In the genomic region with DNA sequence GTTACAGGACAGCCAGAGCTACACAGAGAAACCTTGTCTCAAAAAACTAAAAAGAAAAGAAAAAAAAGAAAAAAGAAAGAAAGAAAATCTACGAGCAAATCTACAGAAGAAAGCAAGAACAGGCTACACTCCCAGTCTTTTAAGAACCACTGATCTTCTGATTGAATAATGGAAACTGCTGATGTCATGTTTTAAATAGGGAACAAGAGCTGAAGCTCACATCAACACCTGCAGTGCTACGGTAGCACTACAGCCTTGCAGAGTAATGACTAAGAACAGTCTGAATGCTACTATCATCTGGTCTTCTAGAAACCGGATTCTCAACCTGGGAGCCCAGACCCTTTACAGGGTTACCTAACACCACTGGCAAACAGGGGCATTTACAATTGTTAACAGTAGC, we compare ENCODE assay signal across 25 mouse cellular contexts. TPM values are rescaled to one million over a fixed set of nuclear protein-coding genes. Genes with fewer than 3 reads are reported as not detected.
DNase-seq lines count a peak whose midpoint lies in the region; TF ChIP-seq lines count a peak whose summit lies in the region.
"Had no signal": no experiment of that assay in that cellular context is flagged by ENCODE, and none has a peak within 500 bp of the region (broad histone marks: within the 10 kb centered on the region; RNA-seq: fewer than 3 reads in every experiment).

No protein-coding gene starts in this region.

- no peak overlapping the region for H3K27ac ChIP-seq in ES-E14 (ENCODE audit: insufficient read depth, low read depth, low read length, poor library complexity, severe bottlenecking)
- H3K27ac ChIP-seq in left cerebral cortex, adult 2 months: no peak overlapping the region
- H3K27ac ChIP-seq: embryonic facial prominence, embryonic 10.5 days; embryonic facial prominence, embryonic 13.5 days; forebrain, embryonic 12.5 days; forebrain, embryonic 15.5 days; heart, adult 2 months; heart, embryonic 10.5 days; hindbrain, embryonic 12.5 days; hindbrain, embryonic 15.5 days had no signal

- H3K4me3 ChIP-seq in ES-E14 (ENCODE audit: insufficient read depth in 1 of 2, low read depth in 1 of 2, low read length in 2 of 2, poor library complexity in 1 of 2, severe bottlenecking in 1 of 2): no peak overlapping the region
- no peak overlapping the region for H3K4me3 ChIP-seq in left cerebral cortex, adult 2 months
- H3K4me3 ChIP-seq: embryonic facial prominence, embryonic 10.5 days; embryonic facial prominence, embryonic 13.5 days; erythroblast, embryonic 14.5 days; forebrain, embryonic 12.5 days; forebrain, embryonic 15.5 days; heart, adult 2 months; heart, embryonic 10.5 days; hindbrain, embryonic 12.5 days; hindbrain, embryonic 15.5 days had no signal

- DNase-seq in A20 (ENCODE audit: low read depth, low spot score): peak; percentile 30
- no peak for DNase-seq in ES-E14 (ENCODE audit: low read depth, low spot score)
- DNase-seq in MEL-GATA-1-ER (ENCODE audit: extremely low read depth, low read depth): peak; percentile 33
- no peak for DNase-seq in left cerebral cortex, adult 2 months (ENCODE audit: extremely low spot score in 1 of 2, low spot score in 2 of 2)
- DNase-seq in left cerebral cortex, postnatal 4 days: no peak
- DNase-seq in adrenal gland, adult 2 months: no peak
- DNase-seq: adrenal gland, postnatal 10 days; adrenal gland, postnatal 36 days; B cell, adult 2 months; cerebellum, adult 11 months; cerebellum, adult 2 months; cerebellum, adult 9-11 months; cerebellum, postnatal 25 days; embryo, embryonic 11 days; gastrocnemius, postnatal 10 days; gastrocnemius, postnatal 36 days; heart, adult 2 months had no signal

- peaks cover 0 to 5% of the 10 kb centered on the region in 2 experiments; a peak in 2 of 4 replicates for H3K4me1 ChIP-seq in ES-E14 (ENCODE audit: control insufficient read depth in 2 of 2, insufficient read depth in 2 of 2, low read length in 2 of 2, poor library complexity in 1 of 2)
- H3K4me1 ChIP-seq: embryonic facial prominence, embryonic 10.5 days; embryonic facial prominence, embryonic 13.5 days; forebrain, embryonic 12.5 days; forebrain, embryonic 15.5 days; hindbrain, embryonic 12.5 days; hindbrain, embryonic 15.5 days had no signal

- TF ChIP-seq CTCF in left cerebral cortex, adult 2 months (IDR thresholded peaks at IDR 0.05): no peak

- no peaks in the 10 kb centered on the region for H3K9me3 ChIP-seq in ES-E14 (ENCODE audit: control insufficient read depth, insufficient read depth, low read depth, low read length)
- H3K9me3 ChIP-seq: embryonic facial prominence, embryonic 10.5 days; embryonic facial prominence, embryonic 13.5 days; forebrain, embryonic 12.5 days; forebrain, embryonic 15.5 days; heart, embryonic 10.5 days; hindbrain, embryonic 12.5 days; hindbrain, embryonic 15.5 days had no signal

- intact Hi-C loops in left cerebral cortex, adult 2 months (cut with DNase I): no loop called here
- intact Hi-C loops in left cerebral cortex, postnatal 4 days (cut with DNase I): loop anchor here (5.0 kb wide), 1 partner anchor 88 kb away; no protein-coding TSS in a partner anchor

- in situ Hi-C loops in ES-E14 (cut with MboI; ENCODE audit: low sequenced_read_pairs in 2 of 2, unreplicated experiment in 2 of 2): no loop called here

- peaks cover 76% of the 10 kb centered on the region for H3K36me3 ChIP-seq in ES-E14 (ENCODE audit: control insufficient read depth, insufficient read depth, low read length, poor library complexity, severe bottlenecking)

- H3K9ac ChIP-seq in ES-E14 (ENCODE audit: insufficient read depth, low read depth, low read length, poor library complexity, severe bottlenecking): no peak overlapping the region
- H3K9ac ChIP-seq: embryonic facial prominence, embryonic 13.5 days; forebrain, embryonic 12.5 days; forebrain, embryonic 15.5 days; hindbrain, embryonic 12.5 days; hindbrain, embryonic 15.5 days had no signal

TF ChIP-seq in ES-E14, 5 proteins besides CTCF, POLR2A, EP300 and RAD21:
- TF ChIP-seq ZC3H11A (IDR thresholded peaks at IDR 0.05; ENCODE audit: borderline replicate concordance, low read depth, low read length) (no peak), HCFC1 (IDR thresholded peaks at IDR 0.05; ENCODE audit: borderline replicate concordance, insufficient read depth, low read length) (no peak), ZNF384 (IDR thresholded peaks at IDR 0.05; ENCODE audit: low read depth, low read length) (no peak), MAFK (IDR thresholded peaks at IDR 0.05; ENCODE audit: insufficient read depth, low read depth, low read length) (peak; percentile 35; the same call in 1 of the 2 replicates), CHD2 (IDR thresholded peaks at IDR 0.05; ENCODE audit: low read depth, low read length) (no peak)

RNA-seq across cellular contexts. Expression of a gene that starts 10.6 kb away (rescaled TPM):
- 80.4 and 98.3 TPM in 2 replicates for total RNA-seq in ES-E14 (2012; rRNA removed)
- 100 to 1,000 TPM; 373 to 381 TPM for total RNA-seq in left cerebral cortex, adult 2 months (2021)
- total RNA-seq in left cerebral cortex, postnatal 4 days (2021): 100 to 1,000 TPM; 178 to 180 TPM
- 100 to 1,000 TPM; 116 to 371 TPM for total RNA-seq in adrenal gland, adult 2 months (2021)
- polyA plus RNA-seq in adrenal gland, adult 2 months (2012; rRNA removed): 5.1 and 23.5 TPM in 2 replicates

RNA-seq across cellular contexts. Expression of a gene that starts 52.5 kb away (rescaled TPM):
- 6.0 and 7.2 TPM in 2 replicates for total RNA-seq in ES-E14 (2012; rRNA removed)
- total RNA-seq in left cerebral cortex, adult 2 months (2021): 10 to 100 TPM; 14.0 to 15.1 TPM
- 10 to 100 TPM; 27.0 to 33.5 TPM for total RNA-seq in left cerebral cortex, postnatal 4 days (2021)
- 10 to 100 TPM; 20.3 to 24.7 TPM for total RNA-seq in adrenal gland, adult 2 months (2021)
- polyA plus RNA-seq in adrenal gland, adult 2 months (2012; rRNA removed): 8.1 and 11.2 TPM in 2 replicates

Comparison
In these comparisons a context has a peak if more than half of its experiments do, and no peak if none do; other contexts are left out.
1. DNase-seq: peak in A20 (single experiment) and MEL-GATA-1-ER (single experiment); none in ES-E14 (single experiment), left cerebral cortex, adult 2 months (0 of 2), left cerebral cortex, postnatal 4 days (single experiment) and adrenal gland, adult 2 months (single experiment).